Mouse (Mus musculus): ENCODE measurements around the gene Drd4.

DNA sequence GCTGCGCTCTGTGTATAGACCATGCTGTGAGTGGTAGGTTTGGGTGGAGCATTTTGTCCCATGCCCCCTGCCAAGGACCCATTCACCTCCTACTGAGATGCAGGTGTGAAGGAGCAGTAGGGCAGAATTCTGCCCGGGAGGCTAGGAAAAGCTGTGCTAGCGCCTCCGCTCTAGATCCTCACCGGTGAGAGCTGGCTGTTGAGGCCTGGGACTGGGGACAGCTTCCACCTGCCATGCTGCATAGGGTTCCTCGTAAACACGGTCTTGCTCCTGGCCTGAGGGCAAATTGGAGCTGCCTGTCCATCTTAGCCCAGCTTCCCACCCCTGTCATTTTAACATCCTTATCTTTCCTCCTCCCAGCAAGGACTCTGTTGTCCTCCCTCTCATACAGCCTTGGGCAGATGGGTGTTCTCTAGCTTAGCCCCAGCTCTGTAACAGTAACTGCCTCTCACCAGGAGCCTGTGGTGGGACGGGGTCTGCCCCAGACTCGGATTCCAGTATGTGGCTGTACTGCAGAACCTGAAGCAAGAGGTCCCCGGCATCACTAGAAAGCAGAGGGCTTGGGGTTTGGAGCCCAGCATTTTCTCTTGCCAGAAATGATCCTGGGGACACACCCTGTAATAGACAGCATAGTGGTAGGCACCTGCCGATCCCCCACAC is 27.6 kb upstream of the Drd4 start:
- no peak for TF ChIP-seq CTCF (IDR thresholded peaks at IDR 0.05; ENCODE audit: insufficient read depth, low read depth, low read length)
- no peak for TF ChIP-seq POLR2A (IDR thresholded peaks at IDR 0.05; ENCODE audit: insufficient read depth, low read depth, low read length)
